Mouse (Mus musculus): ENCODE data around the gene Nop58. TPM values are rescaled to one million over a fixed set of nuclear protein-coding genes. Genes with fewer than 3 reads are reported as not detected.

Nop58 gene
- total RNA-seq (2012; rRNA removed) (297 and 438 TPM in 2 replicates), total RNA-seq (2014; rRNA removed) (523 and 600 TPM in 2 replicates), polyA plus RNA-seq (2012; ENCODE audit: insufficient read length, low read depth) (749 and 752 TPM in 2 replicates)

- Histone ChIP-seq H3K4me3 (replicated peaks in 1 of 3; ENCODE audit: low read depth in 2 of 3, low read length in 2 of 3, poor library complexity in 1 of 3) (peak within 1 kb of the TSS; percentile 67 to 98 (median 96)), H3K4me1 (ENCODE audit: control insufficient read depth in 1 of 2, insufficient read depth in 2 of 2) (peaks cover 3 to 23% of the 10 kb centered on the region in 2 experiments; a peak in 3 of 4 replicates), H3K36me3 (replicated peaks in 1 of 2; ENCODE audit: control insufficient read depth in 1 of 2, insufficient read depth in 1 of 2, low read length in 1 of 2) (peaks cover 6 to 23% of the 10 kb centered on the region in 2 experiments), H3K4me2 (ENCODE audit: insufficient read depth, low read depth, poor library complexity, severe bottlenecking) (peak within 1 kb of the TSS; percentile 99), H3K9me3 (replicated peaks; ENCODE audit: low read length) (no peaks in the 10 kb centered on the region), H3K79me2 (replicated peaks; ENCODE audit: control insufficient read depth, extremely low read depth, insufficient read depth, poor library complexity, severe bottlenecking) (peaks cover 47% of the 10 kb centered on the region), H3K9ac (ENCODE audit: insufficient read depth, low read depth) (peak within 1 kb of the TSS; percentile 99), H3K27me3 (replicated peaks) (no peaks in the 10 kb centered on the region), H3K27ac (ENCODE audit: insufficient read depth, low read depth) (peak within 1 kb of the TSS; percentile 85)
- TF ChIP-seq MAFK (IDR thresholded peaks at IDR 0.05; ENCODE audit: insufficient replicate concordance, low read length) (no peak), SIN3A (IDR thresholded peaks at IDR 0.05; ENCODE audit: low read length) (peak; percentile 77), MAX (IDR thresholded peaks at IDR 0.05; ENCODE audit: low read length) (peak; percentile 97), MXI1 (IDR thresholded peaks at IDR 0.05; ENCODE audit: low read depth, low read length) (peak; percentile 98), CHD2 (IDR thresholded peaks at IDR 0.05; ENCODE audit: low read length) (peak; percentile 99), POLR2AphosphoS2 (IDR thresholded peaks at IDR 0.05; ENCODE audit: low read depth, low read length) (peak; percentile 96; the same call in 1 of the 2 replicates), BHLHE40 (IDR thresholded peaks at IDR 0.05; ENCODE audit: low read depth, low read length) (no peak), JUN (IDR thresholded peaks at IDR 0.05; ENCODE audit: insufficient read depth, low read depth, low read length) (peak; percentile 97), TBP (conservative IDR thresholded peaks at IDR 0.05; ENCODE audit: low read depth, low read length) (peak; percentile 95), EP300 (IDR thresholded peaks at IDR 0.05; ENCODE audit: low read length) (no peak), HCFC1 (IDR thresholded peaks at IDR 0.05; ENCODE audit: low read depth, low read length) (peak; percentile 90), E2F4 (IDR thresholded peaks at IDR 0.05; ENCODE audit: insufficient replicate concordance, low read depth, low read length) (peak; percentile 100), TCF12 (IDR thresholded peaks at IDR 0.05; ENCODE audit: low read depth, low read length) (peak; percentile 77), ZC3H11A (IDR thresholded peaks at IDR 0.05; ENCODE audit: low read depth, low read length) (no peak), MAZ (IDR thresholded peaks at IDR 0.05; ENCODE audit: low read depth, low read length) (no peak), ETS1 (conservative IDR thresholded peaks at IDR 0.05; ENCODE audit: low read depth, low read length) (0 out of 2 replicates have a peak, but pooled peaks have one; percentile 28), MYC (IDR thresholded peaks at IDR 0.05; ENCODE audit: low read depth, low read length) (peak; percentile 100), JUND (conservative IDR thresholded peaks at IDR 0.05; ENCODE audit: low read depth, low read length) (peak; percentile 97), ELF1 (IDR thresholded peaks at IDR 0.05; ENCODE audit: low read depth, low read length) (peak; percentile 96), POLR2A (IDR thresholded peaks at IDR 0.05; ENCODE audit: low read depth, low read length) (peak; percentile 100), UBTF (IDR thresholded peaks at IDR 0.05; ENCODE audit: low read depth, low read length) (no peak), RCOR1 (conservative IDR thresholded peaks at IDR 0.05; ENCODE audit: low read depth, low read length) (no peak), SMC3 (IDR thresholded peaks at IDR 0.05; ENCODE audit: low read depth, low read length) (no peak), CHD1 (IDR thresholded peaks at IDR 0.05; ENCODE audit: low read depth, low read length) (no peak), NRF1 (IDR thresholded peaks at IDR 0.05; ENCODE audit: low read depth, low read length) (no peak), PAX5 (IDR thresholded peaks at IDR 0.05; ENCODE audit: low read length) (no peak), ZMIZ1 (IDR thresholded peaks at IDR 0.05; ENCODE audit: low read depth, low read length) (peak; percentile 95), RAD21 (IDR thresholded peaks at IDR 0.05; ENCODE audit: low read depth, low read length) (no peak), GABPA (IDR thresholded peaks at IDR 0.05; ENCODE audit: insufficient replicate concordance, low read depth, low read length) (no peak), ZNF384 (IDR thresholded peaks at IDR 0.05; ENCODE audit: low read depth, low read length) (peak; percentile 99), KAT2A (IDR thresholded peaks at IDR 0.05; ENCODE audit: insufficient replicate concordance, low read length) (peak; percentile 94), MEF2A (IDR thresholded peaks at IDR 0.05; ENCODE audit: borderline replicate concordance, low read depth, low read length) (no peak; the same call in 1 of the 2 replicates), USF1 (IDR thresholded peaks at IDR 0.05; ENCODE audit: low read depth, low read length) (no peak), IRF4 (IDR thresholded peaks at IDR 0.05; ENCODE audit: low read depth, low read length) (no peak), NELFE (IDR thresholded peaks at IDR 0.05; ENCODE audit: low read depth, low read length) (peak; percentile 99), CTCF (conservative IDR thresholded peaks at IDR 0.05 in 1 of 2, IDR thresholded peaks at IDR 0.05 in 1 of 2; ENCODE audit: low read depth in 2 of 2, low read length in 2 of 2) (0 out of 4 replicates have a peak, but pooled peaks of 1 of the 2 experiments have one; percentile 3), USF2 (conservative IDR thresholded peaks at IDR 0.05; ENCODE audit: low read depth, low read length) (no peak)
- in situ Hi-C loops (cut with MboI; ENCODE audit: low pct_ligation_motif_present, low pct_unique_long_range_greater_than_20kb, low sequenced_read_pairs) = no loop called here
- DNase-seq (ENCODE audit: extremely low read depth) = peak; percentile 97
- dilution Hi-C loops (cut with MboI; ENCODE audit: extremely low pct_ligation_motif_present, extremely low pct_unique_long_range_greater_than_20kb, low sequenced_read_pairs) = no loop called here
These were observed at the start of gene Nop58 for GRCm38 (mm10) chr1:59684819-59685755. Nop58 (plus strand) TSS chr1:59684971.
